Mouse (Mus musculus) midbrain, embryonic 10.5 days (tissue): ENCODE results near the gene Zdhhc1. TPM values are rescaled to one million over a fixed set of nuclear protein-coding genes. Genes with fewer than 3 reads are reported as not detected.
A peak's percentile ranks its signal among the peaks of the same experiment; 100 is the strongest.

Experiments used
- DNase-seq: peaks from one replicate; pipeline ENCODE4 v3.0.0-alpha.2; 2017; ENCODE audit warnings: low spot score
- H3K27ac ChIP-seq: fragments of 300-500 bp; sonication (generic); replicated peaks from 2 replicates; pipeline ENCODE4 v1.5.1; 2016; ENCODE audit warnings: mild to moderate bottlenecking
- H3K27me3 ChIP-seq: fragments of 300-500 bp; sonication (generic); 2 replicates; pipeline ENCODE4 v1.6.1; 2016; ENCODE audit warnings: low read depth, mild to moderate bottlenecking; ENCODE audit not compliant: poor library complexity, severe bottlenecking
- H3K36me3 ChIP-seq: fragments of 300-500 bp; sonication (generic); 2 replicates; pipeline ENCODE4 v1.6.1; 2016; ENCODE audit warnings: mild to moderate bottlenecking, moderate library complexity
- H3K4me1 ChIP-seq: fragments of 300-500 bp; sonication (generic); 2 replicates; pipeline ENCODE4 v1.6.1; 2016
- H3K4me3 ChIP-seq: fragments of 300-500 bp; sonication (generic); 2 replicates; pipeline ENCODE4 v1.5.1; 2016; ENCODE audit warnings: mild to moderate bottlenecking, moderate library complexity
- H3K9me3 ChIP-seq: fragments of 300-500 bp; sonication (generic); replicated peaks from 2 replicates; pipeline ENCODE4 v1.6.1; 2016; ENCODE audit warnings: mild to moderate bottlenecking
- WGBS: fragments of 180-500 bp; shearing (Covaris S2); methylation state at CpG from one replicate; pipeline ENCODE4 v1.1.7; 2016; 5-methylcytosine and 5-hydroxymethylcytosine counted together
- polyA plus RNA-seq: library from polyadenylated mRNA; unstranded; fragments of >200 nt; fragmentation: Nextera tagmentation; extraction: Ambion mirVana; gene quantifications from 2 replicates; pipeline ENCODE4 v1.2.1, GENCODE M21; 2016

Zdhhc1 gene
- polyA plus RNA-seq, 1 experiment from 2014 or later, result 18.6 TPM

- Histone ChIP-seq H3K27me3 (no peaks in the 10 kb centered on the region), H3K4me3 (no peak overlapping the region), H3K4me1 (peaks cover 35% of the 10 kb centered on the region), H3K9me3 (no peaks in the 10 kb centered on the region), H3K36me3 (no peaks in the 10 kb centered on the region), H3K27ac (no peak overlapping the region; the same call in 1 of the 2 replicates)
- WGBS, result 73% methylated on average over 13 of the region's 13 CpGs
- DNase-seq, result no peak
These were observed 35.5 kb downstream of the Zdhhc1 start for GRCm38 (mm10) chr8:105461085-105461803.

- DNase-seq, result no peak
- Histone ChIP-seq H3K27ac (no peak overlapping the region), H3K27me3 (no peaks in the 10 kb centered on the region), H3K9me3 (no peaks in the 10 kb centered on the region), H3K4me3 (no peak overlapping the region), H3K4me1 (peaks cover 28% of the 10 kb centered on the region), H3K36me3 (no peaks in the 10 kb centered on the region)
- WGBS, result 66% methylated on average over 10 of the region's 10 CpGs
These were observed 41.5 kb downstream of the Zdhhc1 start for GRCm38 (mm10) chr8:105455218-105455617.

DNA sequence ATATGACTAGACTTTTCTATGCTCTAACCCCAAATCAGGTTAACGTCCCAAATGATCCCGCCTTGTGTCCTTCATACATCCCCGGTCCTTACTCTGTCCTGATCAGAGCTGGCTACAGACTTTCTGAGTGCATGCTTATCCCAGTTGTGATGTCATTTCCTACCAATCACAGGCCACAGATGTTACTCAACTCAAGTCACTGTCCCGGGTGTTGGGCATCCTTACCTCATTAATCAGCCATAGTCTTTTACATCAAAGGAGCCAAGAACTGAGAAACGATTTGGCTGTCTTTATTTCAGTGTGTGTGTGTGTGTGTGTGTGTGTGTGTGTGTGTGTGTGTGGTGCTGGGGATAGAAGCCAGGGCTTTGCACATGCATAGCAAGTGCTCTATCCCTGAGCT lies 42.6 kb downstream of the Zdhhc1 start:
- H3K36me3 ChIP-seq, result no peaks in the 10 kb centered on the region
- no peaks in the 10 kb centered on the region for H3K9me3 ChIP-seq
- H3K4me3 ChIP-seq, result no peak overlapping the region
- peaks cover 28% of the 10 kb centered on the region for H3K4me1 ChIP-seq
- no peak overlapping the region for H3K27ac ChIP-seq
- H3K27me3 ChIP-seq, result no peaks in the 10 kb centered on the region
- DNase-seq, result no peak
- WGBS, result 83% methylated on average over 5 of the region's 5 CpGs

- H3K4me1 ChIP-seq, result peaks cover 25% of the 10 kb centered on the region
- H3K4me3 ChIP-seq, result no peak overlapping the region
- no peaks in the 10 kb centered on the region for H3K36me3 ChIP-seq
- DNase-seq, result no peak
- 89% methylated on average over 5 of the region's 5 CpGs for WGBS
- H3K9me3 ChIP-seq, result no peaks in the 10 kb centered on the region
- no peak overlapping the region for H3K27ac ChIP-seq
- no peaks in the 10 kb centered on the region for H3K27me3 ChIP-seq
These were observed 43.4 kb downstream of the Zdhhc1 start for GRCm38 (mm10) chr8:105453296-105453695.

- Histone ChIP-seq H3K4me1 (peaks cover 17% of the 10 kb centered on the region), H3K27me3 (no peaks in the 10 kb centered on the region), H3K27ac (peak overlapping the region; percentile 58), H3K36me3 (no peaks in the 10 kb centered on the region), H3K9me3 (no peaks in the 10 kb centered on the region), H3K4me3 (no peak overlapping the region)
- 58% methylated on average over 15 of the region's 15 CpGs for whole genome bisulfite sequencing
- no peak for DNase-seq
These were observed 44.6 kb downstream of the Zdhhc1 start for GRCm38 (mm10) chr8:105451903-105452603.

DNA sequence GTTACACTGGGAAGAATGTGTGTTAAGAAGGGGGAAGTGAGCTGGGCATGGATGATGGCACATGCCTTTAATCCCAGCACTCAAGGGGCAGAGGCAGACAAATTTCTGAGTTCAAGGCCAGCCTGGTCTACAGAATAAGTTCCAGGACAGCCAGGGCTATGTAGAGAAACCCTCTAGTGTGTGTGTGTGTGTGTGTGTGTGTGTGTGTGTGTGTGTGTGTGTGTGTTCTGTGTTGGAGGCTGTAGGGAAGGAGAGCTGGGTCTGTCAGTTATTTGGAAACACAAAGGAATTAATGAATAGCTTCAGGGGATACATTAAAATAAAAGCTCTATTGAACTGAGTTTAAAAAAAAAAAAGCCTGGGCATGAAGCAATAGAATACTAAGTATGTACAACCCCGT lies 45.7 kb downstream of the Zdhhc1 start:
- no peak for DNase-seq
- H3K4me1 ChIP-seq, result peaks cover 22% of the 10 kb centered on the region
- H3K4me3 ChIP-seq, result no peak overlapping the region
- H3K27ac ChIP-seq, result no peak overlapping the region
- WGBS, result 83% methylated on average over 1 of the region's 1 CpGs
- no peaks in the 10 kb centered on the region for H3K9me3 ChIP-seq
- H3K27me3 ChIP-seq, result no peaks in the 10 kb centered on the region
- no peaks in the 10 kb centered on the region for H3K36me3 ChIP-seq

- WGBS, result 90% methylated on average over 5 of the region's 5 CpGs
- Histone ChIP-seq H3K36me3 (no peaks in the 10 kb centered on the region), H3K9me3 (no peaks in the 10 kb centered on the region), H3K4me3 (no peak overlapping the region), H3K4me1 (peaks cover 33% of the 10 kb centered on the region), H3K27ac (0 out of 2 replicates have a peak overlapping the region, but pooled peaks have one; percentile 0), H3K27me3 (no peaks in the 10 kb centered on the region)
- no peak for DNase-seq
These were observed 48.1 kb downstream of the Zdhhc1 start for GRCm38 (mm10) chr8:105448596-105448995.

GRCm38 (mm10) chr8:105448188-105448587 lies 48.5 kb downstream of the Zdhhc1 start:
- Histone ChIP-seq H3K27me3 (no peaks in the 10 kb centered on the region), H3K36me3 (no peaks in the 10 kb centered on the region), H3K4me1 (peaks cover 33% of the 10 kb centered on the region), H3K9me3 (no peaks in the 10 kb centered on the region), H3K27ac (0 out of 2 replicates have a peak overlapping the region, but pooled peaks have one; percentile 0), H3K4me3 (no peak overlapping the region)
- no peak for DNase-seq
- 96% methylated on average over 3 of the region's 3 CpGs for WGBS

GRCm38 (mm10) chr8:105446127-105446552 lies 50.6 kb downstream of the Zdhhc1 start:
- WGBS, result 11% methylated on average over 4 of the region's 4 CpGs
- H3K4me3 ChIP-seq, result peak overlapping the region; percentile 39
- peaks cover 27% of the 10 kb centered on the region for H3K4me1 ChIP-seq
- H3K36me3 ChIP-seq, result no peaks in the 10 kb centered on the region
- peak overlapping the region; percentile 90 for H3K27ac ChIP-seq
- no peaks in the 10 kb centered on the region for H3K27me3 ChIP-seq
- DNase-seq, result peak; percentile 72
- no peaks in the 10 kb centered on the region for H3K9me3 ChIP-seq

DNA sequence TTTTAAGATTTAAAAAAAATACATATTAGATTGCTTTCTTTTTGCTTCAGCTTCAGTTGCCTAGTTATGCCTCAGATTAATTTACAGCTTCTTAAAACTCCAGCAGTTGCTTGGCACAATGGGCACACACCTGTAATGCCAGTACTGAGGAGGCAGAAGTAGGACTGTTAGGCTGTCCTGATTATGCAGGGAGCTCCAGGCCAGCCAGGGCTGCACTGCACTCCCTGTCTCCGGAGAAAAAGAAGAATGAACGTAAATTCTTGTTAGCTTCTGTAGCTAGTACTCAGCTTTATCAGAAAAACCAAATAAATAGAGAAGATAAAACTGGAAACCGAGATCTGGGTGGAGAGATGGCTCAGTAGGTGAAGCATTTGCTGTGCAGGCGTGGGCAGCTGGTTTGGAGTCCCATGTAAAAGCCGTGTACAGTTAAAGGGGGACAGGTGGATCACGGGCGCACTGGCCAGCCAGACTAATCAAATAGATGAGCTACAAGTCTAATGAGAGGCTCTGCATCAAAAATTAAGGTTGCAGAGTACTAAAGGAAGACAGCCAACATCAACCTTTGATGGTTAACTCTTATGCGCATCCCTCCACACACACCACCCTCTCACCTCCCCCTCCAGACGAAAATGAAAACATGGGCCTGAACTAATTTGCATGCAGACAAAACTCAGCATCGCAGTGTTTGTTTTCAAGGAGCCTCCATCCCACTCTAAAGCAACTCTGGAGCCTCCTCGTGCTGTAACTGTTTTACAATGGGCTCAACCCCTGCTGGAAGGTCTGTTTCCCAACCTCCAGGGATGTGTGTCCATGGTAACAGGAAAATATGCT lies 51.2 kb downstream of the Zdhhc1 start:
- Histone ChIP-seq H3K36me3 (no peaks in the 10 kb centered on the region), H3K4me3 (peak overlapping the region; percentile 39), H3K4me1 (peaks cover 24% of the 10 kb centered on the region), H3K9me3 (no peaks in the 10 kb centered on the region), H3K27me3 (no peaks in the 10 kb centered on the region), H3K27ac (peak overlapping the region; percentile 90)
- 24% methylated on average over 11 of the region's 11 CpGs for WGBS
- DNase-seq, result peak; percentile 75

- Histone ChIP-seq H3K27me3 (no peaks in the 10 kb centered on the region), H3K4me1 (peaks cover 28% of the 10 kb centered on the region), H3K4me3 (no peak overlapping the region), H3K9me3 (no peaks in the 10 kb centered on the region), H3K36me3 (no peaks in the 10 kb centered on the region), H3K27ac (0 out of 2 replicates have a peak overlapping the region, but pooled peaks have one; percentile 9)
- no peak for DNase-seq
- WGBS, result 93% methylated on average over 5 of the region's 5 CpGs
These were observed 54.0 kb downstream of the Zdhhc1 start for GRCm38 (mm10) chr8:105442661-105443060.

DNA sequence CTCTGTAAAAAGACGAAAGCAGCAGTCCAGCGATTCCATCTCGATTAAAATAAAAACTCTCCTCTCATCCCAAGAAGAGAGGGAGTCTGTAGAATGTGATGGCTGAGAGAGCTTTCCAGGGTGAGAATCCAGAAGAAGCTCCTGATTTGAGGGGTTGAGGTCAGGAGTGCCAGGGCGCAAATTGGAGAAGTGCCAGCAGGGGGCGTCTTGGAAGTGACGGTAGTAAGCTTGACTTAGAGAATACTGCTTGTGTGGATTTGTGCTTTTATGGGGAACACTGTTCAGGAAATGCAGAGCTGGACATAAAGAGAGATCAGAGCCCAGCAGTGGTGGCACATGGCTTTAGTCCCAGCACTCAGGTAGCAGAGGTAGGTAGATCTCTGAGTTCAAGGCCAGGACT lies 55.3 kb downstream of the Zdhhc1 start:
- Histone ChIP-seq H3K27me3 (no peaks in the 10 kb centered on the region), H3K4me3 (no peak overlapping the region), H3K27ac (no peak overlapping the region), H3K9me3 (no peaks in the 10 kb centered on the region), H3K4me1 (peaks cover 27% of the 10 kb centered on the region), H3K36me3 (no peaks in the 10 kb centered on the region)
- DNase-seq, result peak; percentile 81
- WGBS, result 8% methylated on average over 6 of the region's 6 CpGs
